Mouse (Mus musculus): ENCODE data around the gene 4930467E23Rik. TPM values are rescaled to one million over a fixed set of nuclear protein-coding genes. Genes with fewer than 3 reads are reported as not detected.
"Not testable (repeated sequence)": the region's sequence is repeated elsewhere in the genome, so short reads cannot be mapped to it uniquely, and the experiment has no call there.

4930467E23Rik gene
- not detected in 2 replicates for polyA plus RNA-seq (2016; fragmentation: Nextera tagmentation; extraction: Ambion mirVana)

- no CpG with 5 or more reads among the region's 2 CpGs for WGBS
- not testable (repeated sequence) for H3K4me3 ChIP-seq; DNase-seq (ENCODE audit: low spot score); H3K27me3 ChIP-seq (ENCODE audit: low read depth, poor library complexity, severe bottlenecking); H3K9me3 ChIP-seq (replicated peaks); H3K4me1 ChIP-seq; H3K36me3 ChIP-seq; H3K27ac ChIP-seq
Observed at GRCm38 (mm10) chr8:19729276-19729675, at the start of gene 4930467E23Rik. Gene 4930467E23Rik (plus strand): TSS chr8:19729576.

- not testable (repeated sequence) for H3K36me3 ChIP-seq; DNase-seq (ENCODE audit: low spot score); H3K4me3 ChIP-seq; H3K27me3 ChIP-seq (ENCODE audit: low read depth, poor library complexity, severe bottlenecking); H3K9me3 ChIP-seq (replicated peaks); H3K4me1 ChIP-seq; H3K27ac ChIP-seq
- 89% methylated on average over 2 of the region's 3 CpGs for WGBS
Observed at GRCm38 (mm10) chr8:19682311-19682710, 47.1 kb upstream of the 4930467E23Rik start.

DNA sequence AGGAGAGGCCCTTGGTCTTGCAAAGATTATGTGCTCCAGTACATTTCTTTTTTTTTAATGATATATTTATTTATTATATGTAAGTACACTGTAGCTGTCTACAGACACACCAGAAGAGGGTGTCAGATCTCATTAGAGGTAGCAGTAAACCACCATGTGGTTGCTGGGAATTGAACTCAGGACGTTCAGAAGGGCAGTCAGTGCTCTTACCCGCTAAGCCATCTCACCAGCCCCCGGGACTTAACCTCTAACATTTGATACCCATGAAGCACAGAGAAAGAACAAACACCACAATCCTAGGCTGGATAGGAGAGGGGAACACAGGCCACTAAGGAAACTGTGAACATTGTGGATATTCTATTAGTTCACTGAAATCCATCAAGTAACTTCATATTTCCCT lies 43.9 kb upstream of the 4930467E23Rik start:
- not testable (repeated sequence) for H3K4me3 ChIP-seq; H3K9me3 ChIP-seq (replicated peaks); H3K36me3 ChIP-seq; H3K27ac ChIP-seq; H3K27me3 ChIP-seq (ENCODE audit: low read depth, poor library complexity, severe bottlenecking); H3K4me1 ChIP-seq; DNase-seq (ENCODE audit: low spot score)
- WGBS: 87% methylated on average over 3 of the region's 3 CpGs

DNA sequence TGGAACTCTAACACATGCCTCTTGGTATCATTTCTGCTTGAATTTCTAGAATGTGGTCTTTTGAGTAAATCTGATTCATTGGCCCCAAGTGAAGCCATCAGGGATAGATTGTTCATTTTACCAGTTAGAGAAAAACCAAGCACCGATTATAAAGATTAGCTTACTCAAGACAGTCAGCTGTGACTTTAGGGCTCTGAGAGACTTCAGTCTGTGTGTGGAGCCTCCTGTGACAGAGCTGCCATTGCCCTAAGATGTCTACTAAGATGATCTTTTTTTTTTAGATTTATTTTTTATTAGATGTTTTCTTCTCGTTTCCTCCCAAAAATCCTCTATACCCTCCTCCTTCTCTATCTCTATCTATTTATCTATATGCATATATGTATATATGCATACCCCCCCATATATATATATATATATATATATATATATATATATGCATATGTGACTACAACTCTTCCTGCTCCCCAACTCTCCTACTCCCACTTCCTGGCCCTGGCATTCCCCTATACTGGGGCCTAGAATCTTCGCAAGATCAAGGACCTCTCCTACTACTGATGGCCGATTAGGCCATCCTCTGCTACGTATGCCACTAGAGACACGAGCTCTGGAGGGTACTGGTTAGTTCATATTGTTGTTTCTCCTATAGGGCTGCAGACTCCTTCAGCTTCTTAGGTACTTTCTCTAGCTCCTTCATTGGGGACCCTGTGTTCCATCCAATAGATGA lies 40.4 kb upstream of the 4930467E23Rik start:
- not testable (repeated sequence) for DNase-seq (ENCODE audit: low spot score); H3K9me3 ChIP-seq (replicated peaks); H3K36me3 ChIP-seq; H3K27me3 ChIP-seq (ENCODE audit: low read depth, poor library complexity, severe bottlenecking); H3K27ac ChIP-seq; H3K4me1 ChIP-seq; H3K4me3 ChIP-seq
- 86% methylated on average over 6 of the region's 6 CpGs for WGBS

- H3K4me3 ChIP-seq; H3K27ac ChIP-seq; DNase-seq (ENCODE audit: low spot score); H3K4me1 ChIP-seq; H3K9me3 ChIP-seq (replicated peaks); H3K27me3 ChIP-seq (ENCODE audit: low read depth, poor library complexity, severe bottlenecking); H3K36me3 ChIP-seq: not testable (repeated sequence)
- 96% methylated on average over 1 of the region's 1 CpGs for WGBS
Observed at GRCm38 (mm10) chr8:19689745-19690144, 39.6 kb upstream of the 4930467E23Rik start.

DNA sequence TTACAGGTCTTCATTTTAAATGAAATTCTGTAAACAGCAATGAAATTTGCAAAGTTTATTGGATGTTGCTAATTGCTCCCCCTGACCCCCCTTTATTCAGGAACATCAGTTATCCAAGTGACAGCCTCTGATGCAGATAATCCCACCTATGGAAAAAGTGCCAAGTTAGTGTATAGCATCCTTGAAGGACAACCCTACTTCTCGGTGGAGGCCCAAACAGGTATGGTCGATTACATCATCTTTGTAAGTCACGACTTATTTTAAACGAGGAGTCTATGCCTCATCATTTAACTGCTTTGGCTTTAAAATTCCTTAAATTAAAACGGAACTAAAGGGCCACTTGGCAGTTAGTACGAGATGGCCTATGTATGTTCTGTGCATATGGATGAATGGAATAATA lies 38.0 kb upstream of the 4930467E23Rik start:
- not testable (repeated sequence) for H3K4me1 ChIP-seq; H3K27ac ChIP-seq; H3K36me3 ChIP-seq; DNase-seq (ENCODE audit: low spot score); H3K27me3 ChIP-seq (ENCODE audit: low read depth, poor library complexity, severe bottlenecking); H3K9me3 ChIP-seq (replicated peaks); H3K4me3 ChIP-seq
- 90% methylated on average over 6 of the region's 6 CpGs for WGBS

DNA sequence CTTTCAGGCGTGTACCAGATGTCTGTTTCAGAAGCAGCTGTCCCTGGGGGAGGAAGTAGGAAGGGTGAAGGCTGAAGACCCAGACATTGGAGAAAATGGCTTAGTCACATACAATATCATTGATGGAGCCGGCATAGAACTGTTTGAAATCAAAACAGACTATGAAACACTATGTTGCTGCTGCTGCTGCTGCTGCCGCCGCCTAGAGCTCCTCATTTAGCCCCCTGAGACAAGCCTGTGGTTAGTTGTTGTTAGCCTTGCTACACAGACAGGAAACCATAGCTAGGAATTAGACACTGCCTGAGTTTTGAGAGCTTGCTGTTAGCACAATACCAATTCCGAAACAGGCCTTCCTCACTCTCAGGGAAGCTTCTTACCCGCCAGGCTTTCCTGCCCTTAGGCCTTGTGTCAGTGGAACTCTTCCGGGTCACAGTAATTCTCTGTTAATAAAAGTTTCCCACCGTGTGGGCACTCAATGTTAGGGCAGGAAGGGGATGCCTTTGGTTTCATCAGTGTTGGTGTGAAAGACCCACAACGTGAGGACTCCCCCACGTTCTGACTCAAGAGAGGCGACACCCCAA lies 31.8 kb upstream of the 4930467E23Rik start:
- not testable (repeated sequence) for H3K27me3 ChIP-seq (ENCODE audit: low read depth, poor library complexity, severe bottlenecking); H3K4me3 ChIP-seq; H3K36me3 ChIP-seq; H3K9me3 ChIP-seq (replicated peaks); DNase-seq (ENCODE audit: low spot score); H3K4me1 ChIP-seq; H3K27ac ChIP-seq
- WGBS: 84% methylated on average over 11 of the region's 11 CpGs

- H3K27ac ChIP-seq: not testable (repeated sequence)
Observed at GRCm38 (mm10) chr8:19698123-19698522, 31.3 kb upstream of the 4930467E23Rik start.

GRCm38 (mm10) chr8:19698722-19699121 lies 30.7 kb upstream of the 4930467E23Rik start:
- WGBS: 84% methylated on average over 4 of the region's 4 CpGs
- not testable (repeated sequence) for H3K9me3 ChIP-seq (replicated peaks); H3K4me3 ChIP-seq; H3K4me1 ChIP-seq; H3K27ac ChIP-seq; DNase-seq (ENCODE audit: low spot score); H3K27me3 ChIP-seq (ENCODE audit: low read depth, poor library complexity, severe bottlenecking); H3K36me3 ChIP-seq

More at GRCm38 (mm10) chr8:19698123-19698522, 31.3 kb upstream of the 4930467E23Rik start:
- not testable (repeated sequence) for DNase-seq (ENCODE audit: low spot score); H3K27me3 ChIP-seq (ENCODE audit: low read depth, poor library complexity, severe bottlenecking); H3K9me3 ChIP-seq (replicated peaks); H3K4me3 ChIP-seq; H3K4me1 ChIP-seq; H3K36me3 ChIP-seq
- WGBS: 79% methylated on average over 6 of the region's 6 CpGs

DNA sequence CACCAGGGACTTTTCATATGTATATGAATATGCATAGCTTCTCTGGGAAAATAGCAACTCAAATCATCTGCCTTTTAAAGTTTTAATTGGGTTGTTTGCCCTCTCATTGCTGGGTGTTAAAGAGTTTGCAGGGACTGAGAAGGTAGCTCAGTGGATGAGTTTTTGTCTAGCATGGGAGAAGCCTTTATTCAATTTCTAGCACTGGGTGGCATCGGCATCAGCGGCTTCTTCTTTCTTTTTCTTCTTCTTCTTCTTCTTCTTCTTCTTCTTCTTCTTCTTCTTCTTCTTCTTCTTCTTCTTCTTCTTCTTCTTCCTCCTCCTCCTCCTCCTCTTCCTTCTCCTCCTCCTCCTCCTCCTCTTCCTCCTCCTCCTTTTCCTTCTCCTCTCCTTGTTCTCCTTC lies 28.1 kb upstream of the 4930467E23Rik start:
- WGBS: 92% methylated on average over 2 of the region's 2 CpGs
- H3K36me3 ChIP-seq, H3K4me1 ChIP-seq: not testable (repeated sequence)

GRCm38 (mm10) chr8:19702276-19702675 lies 27.1 kb upstream of the 4930467E23Rik start:
- not testable (repeated sequence) for H3K27ac ChIP-seq; H3K36me3 ChIP-seq; H3K9me3 ChIP-seq (replicated peaks); DNase-seq (ENCODE audit: low spot score); H3K27me3 ChIP-seq (ENCODE audit: low read depth, poor library complexity, severe bottlenecking); H3K4me3 ChIP-seq; H3K4me1 ChIP-seq
- 72% methylated on average over 2 of the region's 2 CpGs for WGBS

More for the DNA sequence above, 28.1 kb upstream of the 4930467E23Rik start:
- not testable (repeated sequence) for H3K27me3 ChIP-seq (ENCODE audit: low read depth, poor library complexity, severe bottlenecking); DNase-seq (ENCODE audit: low spot score); H3K27ac ChIP-seq; H3K4me3 ChIP-seq; H3K9me3 ChIP-seq (replicated peaks)

DNA sequence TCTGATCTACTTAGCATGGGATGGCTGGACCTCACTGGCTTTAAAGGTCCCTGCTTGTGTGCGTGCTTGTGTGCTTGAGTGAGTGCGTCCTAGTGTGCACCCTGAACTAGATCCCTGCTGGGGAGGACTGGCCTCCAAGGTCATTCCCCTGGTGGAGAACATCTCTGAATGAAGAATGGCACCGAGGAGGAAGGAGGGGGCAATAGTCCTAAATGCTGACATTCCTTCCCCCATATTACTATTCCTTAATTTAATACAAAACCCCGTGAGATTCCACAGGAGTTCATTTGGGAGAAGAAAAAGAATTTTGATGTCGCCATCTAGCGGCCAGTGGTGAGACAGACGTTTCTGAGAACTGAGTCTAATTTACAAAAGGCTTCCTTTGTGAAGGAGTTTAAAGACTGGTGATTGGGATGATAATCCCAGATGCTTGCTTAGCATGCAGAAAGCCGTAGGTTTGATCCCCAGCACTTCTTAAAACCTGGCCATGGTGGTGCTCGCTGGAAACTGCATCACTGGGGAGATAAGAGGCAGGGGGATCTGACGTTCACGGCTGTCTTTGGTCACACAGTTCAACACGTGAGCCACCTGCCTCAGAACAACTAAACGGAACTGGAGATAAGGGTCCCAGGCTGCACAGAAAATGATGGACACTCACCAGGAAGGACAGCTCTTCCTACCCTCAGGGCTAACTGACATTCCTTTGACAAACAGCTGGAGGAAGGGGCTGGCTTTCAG lies 26.2 kb upstream of the 4930467E23Rik start:
- H3K4me3 ChIP-seq; H3K27me3 ChIP-seq (ENCODE audit: low read depth, poor library complexity, severe bottlenecking); H3K27ac ChIP-seq; H3K9me3 ChIP-seq (replicated peaks); H3K36me3 ChIP-seq; H3K4me1 ChIP-seq: not testable (repeated sequence)
- WGBS: 47% methylated on average over 13 of the region's 13 CpGs
- peak; percentile 89 for DNase-seq (ENCODE audit: low spot score)

DNA sequence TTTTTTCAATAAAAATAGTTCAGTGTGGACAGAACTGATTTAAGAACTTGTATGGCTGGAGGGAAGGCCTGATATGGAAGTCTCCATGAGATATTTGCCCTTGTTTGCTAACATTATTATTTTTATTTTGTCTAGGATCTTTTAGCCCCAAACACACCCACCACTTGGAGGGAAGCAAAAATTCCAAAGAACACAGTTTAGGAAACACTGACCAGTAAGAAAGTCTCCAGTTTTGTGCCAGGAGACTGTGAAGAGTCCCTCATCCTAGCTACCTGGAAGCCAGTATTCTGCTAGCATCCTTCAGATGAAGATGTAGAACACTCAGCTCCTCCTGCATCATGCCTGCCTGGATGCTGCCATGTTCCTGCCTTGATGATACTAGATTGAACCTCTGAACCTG lies 25.5 kb upstream of the 4930467E23Rik start:
- H3K36me3 ChIP-seq; H3K4me3 ChIP-seq; DNase-seq (ENCODE audit: low spot score); H3K4me1 ChIP-seq; H3K27ac ChIP-seq; H3K27me3 ChIP-seq (ENCODE audit: low read depth, poor library complexity, severe bottlenecking); H3K9me3 ChIP-seq (replicated peaks): not testable (repeated sequence)
